Mouse (Mus musculus): Measurements from ENCODE around the gene Ppp5c. TPM values are rescaled to one million over a fixed set of nuclear protein-coding genes. Genes with fewer than 3 reads are reported as not detected.
"Not testable (repeated sequence)": the region's sequence is repeated elsewhere in the genome, so short reads cannot be mapped to it uniquely, and the experiment has no call there.

The Ppp5c gene
- polyA plus RNA-seq (2016; fragmentation: Nextera tagmentation; extraction: Ambion mirVana) = 112 and 124 TPM in 2 replicates

DNA sequence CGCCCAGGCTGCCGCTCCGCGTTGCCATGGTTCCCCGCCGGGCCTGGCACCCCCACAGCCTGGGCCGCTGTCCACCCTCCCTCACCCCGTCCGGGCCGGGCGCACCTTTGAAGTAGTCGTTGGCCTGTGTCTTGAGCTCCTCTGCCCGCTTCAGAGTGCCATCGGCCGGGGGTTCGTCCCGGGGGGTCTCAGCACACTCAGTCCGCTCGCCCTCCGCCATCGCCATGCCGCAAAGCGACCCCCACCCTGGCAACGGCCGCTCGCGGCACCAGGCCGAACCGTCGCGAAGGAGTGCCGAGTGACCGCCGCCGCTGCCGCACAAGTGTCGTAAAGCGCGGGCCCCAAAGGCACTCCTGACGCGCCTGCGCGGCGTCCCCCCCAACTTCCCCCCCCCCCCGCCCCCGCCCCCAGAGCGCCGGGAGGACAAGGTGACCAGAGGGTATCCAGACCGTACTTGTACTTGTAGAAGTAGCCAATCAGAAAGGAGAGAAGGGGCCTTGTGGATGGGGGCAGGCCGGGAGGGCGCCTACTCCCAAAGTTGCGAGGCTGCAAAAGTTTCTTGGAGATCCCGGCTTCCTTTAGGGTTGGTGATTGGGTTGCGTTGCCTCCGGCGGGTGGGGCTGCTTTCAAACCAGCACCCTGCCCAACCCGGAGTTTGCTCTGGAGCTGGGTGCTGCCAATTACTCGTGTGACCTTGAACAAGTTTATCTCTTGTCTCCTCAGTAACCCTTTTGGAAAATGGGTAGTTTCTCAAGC, at the start of gene Ppp5c:
TSS of gene Ppp5c (minus strand) at position 337 of the 756 bp plus-strand sequence.
- peak within 1 kb of the TSS; percentile 92 for H3K27ac ChIP-seq
- H3K4me3 ChIP-seq = peak within 1 kb of the TSS; percentile 82
- H3K36me3 ChIP-seq = peaks cover 29% of the 10 kb centered on the region
- H3K27me3 ChIP-seq (ENCODE audit: insufficient read depth, poor library complexity, severe bottlenecking) = no peaks in the 10 kb centered on the region
- WGBS = under 1% methylated on average over 58 of the region's 58 CpGs
- peaks cover 44% of the 10 kb centered on the region for H3K4me1 ChIP-seq
- no peaks in the 10 kb centered on the region for H3K9me3 ChIP-seq
- peak; percentile 98 for DNase-seq (ENCODE audit: low spot score)

DNA sequence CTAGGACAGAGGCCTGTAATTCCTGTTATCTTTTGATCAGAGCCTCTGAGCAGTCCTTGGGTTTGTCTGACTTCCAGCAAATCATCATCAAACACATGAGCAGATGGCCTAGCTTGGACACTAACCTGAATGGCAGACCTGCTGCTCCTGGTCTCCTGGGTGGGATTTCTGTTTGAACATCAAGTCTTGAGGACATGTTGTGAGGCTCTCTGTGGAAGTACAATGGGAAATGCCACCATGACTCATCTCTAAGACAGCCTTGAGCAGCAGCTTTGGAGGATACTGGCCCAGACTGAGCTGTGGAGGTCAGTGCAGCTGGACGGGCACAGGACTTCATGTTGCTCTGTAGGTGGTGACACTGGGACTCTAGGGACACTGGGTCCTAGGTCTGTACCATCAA, 48.8 kb upstream of the Ppp5c start:
- no peaks in the 10 kb centered on the region for H3K36me3 ChIP-seq
- WGBS = 88% methylated on average over 1 of the region's 1 CpGs
- H3K27ac ChIP-seq = no peak overlapping the region
- H3K4me1 ChIP-seq = no peaks in the 10 kb centered on the region
- H3K27me3 ChIP-seq (ENCODE audit: insufficient read depth, poor library complexity, severe bottlenecking) = no peaks in the 10 kb centered on the region
- H3K4me3 ChIP-seq = no peak overlapping the region
- DNase-seq (ENCODE audit: low spot score) = peak; percentile 58
- H3K9me3 ChIP-seq = no peaks in the 10 kb centered on the region

DNA sequence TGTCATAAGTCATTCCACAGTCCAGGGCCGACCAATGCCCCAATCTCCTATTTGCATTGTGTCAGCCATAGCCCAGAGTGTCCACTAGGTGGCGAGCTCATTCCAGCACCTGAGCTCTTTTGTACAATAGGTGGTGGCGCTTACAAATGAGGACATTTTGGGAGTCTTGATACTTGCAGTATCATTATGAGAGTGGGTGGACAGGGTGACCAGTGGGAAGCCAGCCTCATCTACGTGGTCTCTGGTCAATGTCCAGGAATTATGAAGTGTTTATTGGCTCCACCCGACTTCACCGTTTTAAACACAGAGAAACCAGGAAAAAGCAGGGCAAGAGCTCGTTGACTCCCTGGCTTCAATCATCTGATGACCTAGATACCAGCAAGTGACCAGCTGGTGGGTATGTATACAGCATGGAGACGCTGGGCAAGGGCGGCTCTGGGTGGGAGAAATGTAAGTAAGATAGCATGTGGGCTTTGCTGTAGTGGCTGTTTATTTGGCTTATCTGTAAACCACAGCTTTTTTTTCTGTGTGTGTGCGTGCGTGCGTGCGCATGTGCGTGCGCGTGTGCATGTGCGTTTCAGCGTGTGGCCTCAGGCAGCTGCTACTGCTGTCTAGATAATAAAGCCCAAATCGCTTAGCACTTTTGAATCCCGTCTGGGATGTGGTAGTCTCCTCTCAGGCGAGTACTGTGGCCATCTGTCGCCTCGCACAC, 46.3 kb upstream of the Ppp5c start, which contains the start of gene Psg16:
TSS of gene Psg16 (plus strand) at position 137 of the 712 bp plus-strand sequence.
- WGBS = 68% methylated on average over 23 of the region's 23 CpGs
- H3K36me3 ChIP-seq = no peaks in the 10 kb centered on the region
- peak; percentile 88 for DNase-seq (ENCODE audit: low spot score)
- H3K9me3 ChIP-seq = no peaks in the 10 kb centered on the region
- no peaks in the 10 kb centered on the region for H3K27me3 ChIP-seq (ENCODE audit: insufficient read depth, poor library complexity, severe bottlenecking)
- no peak within 1 kb of the TSS for H3K4me3 ChIP-seq
- no peak within 1 kb of the TSS for H3K27ac ChIP-seq
- H3K4me1 ChIP-seq = no peaks in the 10 kb centered on the region

DNA sequence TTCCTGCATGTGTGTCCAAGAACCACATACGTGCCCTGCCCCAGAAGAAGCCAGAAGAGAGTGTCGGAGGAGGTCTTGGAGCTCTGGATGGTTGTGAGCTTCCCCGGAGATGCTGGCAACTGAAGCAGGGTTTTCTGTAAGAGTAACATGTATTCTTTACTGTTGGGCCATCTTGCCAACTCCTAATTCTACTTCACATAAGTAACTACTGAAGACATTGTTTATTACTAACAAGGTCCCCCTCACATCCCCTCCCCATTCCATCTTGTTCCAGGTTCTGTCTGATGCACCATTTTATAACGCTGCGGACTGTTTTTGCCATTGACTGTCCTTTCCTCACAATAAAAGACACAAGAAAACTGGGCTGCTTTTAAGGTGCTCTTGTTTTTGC, 45.8 kb upstream of the Ppp5c start:
- H3K9me3 ChIP-seq = no peaks in the 10 kb centered on the region
- DNase-seq (ENCODE audit: low spot score) = no peak
- no peak overlapping the region for H3K27ac ChIP-seq
- no peaks in the 10 kb centered on the region for H3K36me3 ChIP-seq
- H3K4me3 ChIP-seq = no peak overlapping the region
- no peaks in the 10 kb centered on the region for H3K4me1 ChIP-seq
- H3K27me3 ChIP-seq (ENCODE audit: insufficient read depth, poor library complexity, severe bottlenecking) = no peaks in the 10 kb centered on the region
- WGBS = 53% methylated on average over 5 of the region's 5 CpGs

DNA sequence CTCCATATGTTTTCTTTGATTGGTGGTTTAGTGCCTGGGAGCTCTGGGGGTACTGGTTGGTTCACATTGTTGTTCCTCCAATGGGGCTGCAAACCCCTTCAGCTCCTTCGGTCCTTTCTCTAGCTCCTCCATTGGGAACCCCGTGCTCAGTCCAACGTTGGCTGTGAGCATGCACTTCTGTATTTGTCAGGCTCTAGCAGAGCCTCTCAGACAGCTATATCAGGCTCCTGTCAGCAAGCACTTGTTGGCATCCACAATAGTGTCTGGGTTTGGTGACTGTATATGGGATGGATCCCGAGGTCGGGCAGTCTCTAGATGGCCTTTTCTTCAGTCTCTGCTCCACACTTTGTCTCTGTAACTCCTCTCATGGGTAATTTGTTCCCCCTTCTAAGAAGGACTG, 39.9 kb upstream of the Ppp5c start:
- 38% methylated on average over 5 of the region's 5 CpGs for WGBS
- H3K4me1 ChIP-seq; H3K27ac ChIP-seq; H3K4me3 ChIP-seq; H3K36me3 ChIP-seq; H3K9me3 ChIP-seq; H3K27me3 ChIP-seq (ENCODE audit: insufficient read depth, poor library complexity, severe bottlenecking): not testable (repeated sequence)
- peak; percentile 78 for DNase-seq (ENCODE audit: low spot score)

GRCm38 (mm10) chr7:17067000-17067399, 39.3 kb upstream of the Ppp5c start:
- Histone ChIP-seq H3K4me1 (peaks cover 6% of the 10 kb centered on the region), H3K4me3 (no peak overlapping the region), H3K9me3 (no peaks in the 10 kb centered on the region), H3K27me3 (ENCODE audit: insufficient read depth, poor library complexity, severe bottlenecking) (0 out of 2 replicates have a peak, but pooled peaks cover 4% of the 10 kb centered on the region), H3K27ac (no peak overlapping the region), H3K36me3 (no peaks in the 10 kb centered on the region)
- peak; percentile 56 for DNase-seq (ENCODE audit: low spot score)

DNA sequence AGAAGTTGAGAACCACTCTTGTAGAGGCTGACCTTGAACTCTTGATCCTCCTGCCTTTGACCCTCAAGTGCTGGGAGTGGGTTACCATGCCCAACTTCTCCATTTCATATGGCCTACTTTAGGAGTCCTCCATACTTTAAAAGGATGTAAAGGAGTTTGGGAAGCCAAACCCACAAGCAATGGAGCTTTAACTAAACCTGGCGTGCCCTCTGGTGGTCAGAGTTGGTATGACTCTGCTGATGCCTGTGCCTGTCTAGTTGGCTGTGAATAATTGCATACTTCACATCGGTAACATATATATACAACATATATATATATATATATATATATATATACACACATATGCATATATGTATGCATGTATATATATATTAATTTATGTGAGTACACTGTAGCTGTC, 38.7 kb upstream of the Ppp5c start:
- Histone ChIP-seq H3K27ac (no peak overlapping the region), H3K4me1 (peaks cover 7% of the 10 kb centered on the region), H3K36me3 (no peaks in the 10 kb centered on the region), H3K9me3 (no peaks in the 10 kb centered on the region), H3K27me3 (ENCODE audit: insufficient read depth, poor library complexity, severe bottlenecking) (0 out of 2 replicates have a peak, but pooled peaks cover 4% of the 10 kb centered on the region), H3K4me3 (no peak overlapping the region)
- DNase-seq (ENCODE audit: low spot score) = peak; percentile 87
- 19% methylated on average over 2 of the region's 2 CpGs for WGBS

DNA sequence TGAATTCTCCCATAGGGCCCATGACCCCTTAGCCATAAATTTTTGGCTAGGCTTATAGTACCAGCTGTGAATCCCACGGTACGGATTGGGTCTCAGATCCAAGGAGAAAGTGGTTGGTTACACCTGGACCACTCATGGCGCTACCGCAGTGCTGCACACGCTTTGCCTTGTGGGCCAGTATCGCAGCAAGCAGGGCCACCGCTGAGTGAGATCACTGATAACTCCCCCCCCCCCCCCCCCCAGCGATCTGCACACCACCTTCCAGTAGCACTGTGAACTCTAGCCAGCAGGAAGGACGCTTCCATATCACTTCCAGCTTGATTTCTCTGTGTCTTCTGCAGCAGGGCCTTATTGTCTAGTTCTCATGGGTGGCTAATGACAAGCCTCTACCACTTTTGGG, 37.9 kb upstream of the Ppp5c start:
- H3K27ac ChIP-seq = no peak overlapping the region
- WGBS = 75% methylated on average over 9 of the region's 9 CpGs
- 0 out of 2 replicates have a peak, but pooled peaks cover 4% of the 10 kb centered on the region for H3K27me3 ChIP-seq (ENCODE audit: insufficient read depth, poor library complexity, severe bottlenecking)
- no peak overlapping the region for H3K4me3 ChIP-seq
- DNase-seq (ENCODE audit: low spot score) = no peak
- no peaks in the 10 kb centered on the region for H3K36me3 ChIP-seq
- H3K9me3 ChIP-seq = no peaks in the 10 kb centered on the region
- H3K4me1 ChIP-seq = peaks cover 15% of the 10 kb centered on the region

DNA sequence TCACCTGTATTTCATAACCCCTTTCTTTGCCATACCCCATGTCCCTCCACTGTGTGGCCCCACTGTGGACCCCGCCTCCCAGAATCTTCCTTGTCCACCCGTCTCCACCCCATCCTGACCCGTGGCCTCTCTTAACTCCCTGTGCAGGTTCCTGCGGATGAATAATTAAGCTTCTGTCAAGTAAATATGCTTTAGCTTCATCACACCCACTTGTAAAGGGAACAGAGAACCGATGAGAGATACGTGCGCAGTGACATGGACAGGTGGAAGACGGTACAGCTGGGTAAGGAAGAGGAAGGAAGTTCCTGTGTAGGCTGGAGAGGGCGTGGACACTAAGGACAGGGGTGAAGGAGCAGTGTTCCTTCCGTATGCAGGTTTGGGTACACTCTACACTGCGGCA, 35.1 kb upstream of the Ppp5c start:
- peak; percentile 73 for DNase-seq (ENCODE audit: low spot score)
- 16% methylated on average over 11 of the region's 11 CpGs for WGBS

DNA sequence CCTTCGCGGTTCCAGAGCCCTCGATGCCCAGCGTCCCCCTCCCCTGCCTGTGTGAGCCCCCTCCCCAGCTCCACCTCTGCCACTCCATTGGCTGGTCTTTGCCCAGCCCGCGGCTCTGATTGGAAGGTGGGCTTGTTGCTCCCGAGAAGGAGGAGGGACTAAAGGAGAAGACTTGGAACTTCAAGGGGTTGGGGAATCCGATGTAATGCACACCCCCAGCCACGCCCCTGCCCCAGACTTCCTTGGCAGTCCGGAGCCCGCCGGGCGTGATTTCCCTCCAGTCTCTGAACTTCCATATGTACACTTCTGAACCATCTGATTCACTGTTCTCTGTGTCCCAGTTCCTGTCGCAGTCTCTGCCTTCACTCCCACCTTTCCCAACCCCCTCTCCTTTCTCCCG, 34.7 kb upstream of the Ppp5c start, which contains the start of gene Hif3a:
TSS of gene Hif3a (minus strand) at position 39 of the 400 bp plus-strand sequence.
- H3K4me1 ChIP-seq = peaks cover 46% of the 10 kb centered on the region
- DNase-seq (ENCODE audit: low spot score) = peak; percentile 95
- H3K27ac ChIP-seq = peak within 1 kb of the TSS; percentile 95
- H3K9me3 ChIP-seq = no peaks in the 10 kb centered on the region
- no peaks in the 10 kb centered on the region for H3K36me3 ChIP-seq
- 2% methylated on average over 15 of the region's 15 CpGs for WGBS
- peak within 1 kb of the TSS; percentile 67 for H3K4me3 ChIP-seq
- 0 out of 2 replicates have a peak, but pooled peaks cover 4% of the 10 kb centered on the region for H3K27me3 ChIP-seq (ENCODE audit: insufficient read depth, poor library complexity, severe bottlenecking)

More for the DNA sequence above, 35.1 kb upstream of the Ppp5c start:
- Histone ChIP-seq H3K36me3 (no peaks in the 10 kb centered on the region), H3K27ac (peak overlapping the region; percentile 95), H3K4me3 (peak overlapping the region; percentile 67), H3K4me1 (peaks cover 42% of the 10 kb centered on the region), H3K27me3 (ENCODE audit: insufficient read depth, poor library complexity, severe bottlenecking) (0 out of 2 replicates have a peak, but pooled peaks cover 4% of the 10 kb centered on the region), H3K9me3 (no peaks in the 10 kb centered on the region)

DNA sequence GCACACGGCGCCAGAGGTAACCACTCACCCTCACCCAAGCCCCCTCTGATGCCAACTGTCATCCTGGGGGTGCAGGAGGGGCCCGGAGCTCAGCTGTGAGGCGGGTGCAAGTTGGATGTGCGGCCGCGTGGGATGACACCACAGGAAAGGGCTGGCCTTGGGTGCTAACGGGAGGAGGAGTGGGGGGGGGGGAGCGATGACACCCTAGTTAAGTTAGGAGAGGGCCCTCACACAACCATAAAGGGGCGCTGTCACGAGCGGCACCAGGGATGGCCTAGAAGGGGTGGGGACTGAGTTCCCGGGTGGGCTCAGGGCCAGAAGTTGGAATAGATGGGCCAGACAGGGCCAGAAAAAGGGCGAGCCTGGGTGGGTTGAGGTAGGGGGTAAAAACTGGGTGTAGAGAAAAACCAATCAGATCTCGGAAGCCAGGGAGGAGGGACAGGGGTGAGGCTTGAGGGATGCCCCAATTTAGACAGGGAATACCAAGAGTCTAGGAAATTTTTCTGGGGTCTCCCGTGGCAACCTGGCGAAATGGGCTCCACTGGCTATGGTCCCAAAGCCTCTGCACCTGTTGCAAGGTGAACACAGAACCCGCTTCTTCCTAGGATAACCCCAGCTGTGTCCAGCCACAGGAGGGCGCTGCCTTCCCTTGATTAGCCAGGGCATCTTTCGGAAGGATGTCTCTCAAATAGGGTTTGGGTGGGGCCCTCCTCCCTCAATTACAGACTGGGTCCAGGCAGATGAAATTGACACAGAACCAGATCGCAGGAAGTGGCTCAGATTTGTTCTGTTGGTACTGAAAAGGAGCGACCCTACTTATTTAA, 33.3 kb upstream of the Ppp5c start:
- DNase-seq (ENCODE audit: low spot score) = peak; percentile 76
- Histone ChIP-seq H3K4me3 (peak overlapping the region; percentile 67), H3K9me3 (no peaks in the 10 kb centered on the region), H3K4me1 (peaks cover 58% of the 10 kb centered on the region), H3K27ac (peak overlapping the region; percentile 95), H3K36me3 (no peaks in the 10 kb centered on the region), H3K27me3 (ENCODE audit: insufficient read depth, poor library complexity, severe bottlenecking) (0 out of 2 replicates have a peak, but pooled peaks cover 4% of the 10 kb centered on the region)
- 81% methylated on average over 22 of the region's 22 CpGs for WGBS

DNA sequence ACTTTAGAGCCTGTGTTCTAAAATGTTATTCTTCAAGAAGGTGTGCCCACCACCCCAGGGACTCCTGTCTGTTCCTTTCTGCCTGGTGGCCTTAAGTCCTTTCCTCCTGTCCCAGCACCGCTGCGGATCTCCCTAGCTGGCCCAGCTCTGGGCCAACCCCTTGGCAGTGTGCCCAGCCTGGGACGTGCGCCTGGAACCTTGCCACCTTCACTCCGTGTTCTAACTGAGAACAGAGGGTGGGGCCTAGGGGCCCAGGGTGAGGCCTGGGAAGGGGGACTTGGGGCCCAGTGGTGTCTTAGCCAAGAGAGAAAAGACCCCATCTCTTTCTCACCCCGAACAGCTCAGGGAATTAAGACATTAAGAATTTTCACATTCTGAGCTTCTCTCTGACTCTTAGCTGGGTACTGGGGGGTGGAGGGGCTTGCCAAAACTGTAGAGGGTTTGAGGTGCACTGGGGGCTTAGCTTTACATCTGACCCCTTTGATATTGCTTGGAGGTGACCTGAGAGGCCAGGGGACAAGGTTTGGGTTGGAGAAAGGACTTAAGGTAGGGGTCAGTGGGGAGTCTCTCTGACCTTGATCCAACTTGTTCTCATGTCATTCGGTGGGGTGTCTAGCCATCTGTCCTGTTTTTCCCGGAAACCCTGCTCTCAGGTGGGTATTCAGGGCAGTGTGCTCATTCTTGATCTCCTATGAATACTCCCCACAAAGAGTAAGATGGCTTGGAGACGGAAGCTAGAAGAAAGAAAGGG, 32.5 kb upstream of the Ppp5c start:
- H3K4me1 ChIP-seq = peaks cover 62% of the 10 kb centered on the region
- peak overlapping the region; percentile 95 for H3K27ac ChIP-seq
- WGBS = 49% methylated on average over 9 of the region's 9 CpGs
- H3K4me3 ChIP-seq = peak overlapping the region; percentile 67
- 0 out of 2 replicates have a peak, but pooled peaks cover 4% of the 10 kb centered on the region for H3K27me3 ChIP-seq (ENCODE audit: insufficient read depth, poor library complexity, severe bottlenecking)
- H3K9me3 ChIP-seq = no peaks in the 10 kb centered on the region
- no peaks in the 10 kb centered on the region for H3K36me3 ChIP-seq
- peak; percentile 90 for DNase-seq (ENCODE audit: low spot score)

All from heart, embryonic 10.5 days (tissue).